Mouse (Mus musculus): ENCODE results near the gene Adamtsl3. TPM values are rescaled to one million over a fixed set of nuclear protein-coding genes. Genes with fewer than 3 reads are reported as not detected.

Gene Adamtsl3
- total RNA-seq, 2 experiments from 2014 or later, result 2.0 to 2.9 TPM

DNA sequence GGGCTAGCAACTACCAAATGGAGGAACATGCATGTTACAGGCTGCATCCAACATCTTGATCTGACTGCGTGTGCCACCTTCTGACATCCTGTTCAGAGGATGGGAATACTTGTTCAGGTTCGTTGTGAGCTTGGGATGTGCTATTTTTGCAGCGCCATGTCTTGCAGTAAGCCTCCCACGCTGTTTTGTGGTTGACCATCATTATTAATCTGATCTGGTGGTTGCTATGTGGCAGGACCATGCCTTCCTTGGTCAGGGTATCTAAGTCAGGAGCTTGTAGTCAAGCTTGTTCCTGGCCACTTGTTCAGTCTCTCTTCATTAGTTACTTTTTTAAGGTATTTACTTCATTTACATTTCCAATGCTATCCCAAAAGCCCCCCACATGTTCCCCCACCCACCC, 24.7 kb downstream of the Adamtsl3 start:
- no peak for DNase-seq (ENCODE audit: low spot score in 2 of 2)

DNA sequence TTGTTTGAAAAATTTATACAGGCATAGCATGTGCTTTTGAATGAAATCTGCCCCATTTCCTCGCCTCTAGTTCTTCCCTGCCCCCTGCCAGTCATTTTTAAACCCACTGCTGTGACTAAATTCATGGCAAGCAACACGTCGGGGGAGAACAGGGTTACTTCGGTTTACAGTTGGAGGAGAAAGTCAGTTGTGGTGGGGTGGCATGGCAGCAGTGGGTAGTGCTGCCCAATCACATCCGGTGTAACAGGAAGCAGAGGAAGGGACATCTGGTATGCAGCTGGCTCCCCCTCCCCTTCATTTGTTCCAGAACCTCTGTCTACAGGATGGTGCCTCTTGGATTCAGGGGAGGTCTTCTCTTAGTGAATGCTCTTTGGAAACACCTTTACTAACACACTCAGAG, 25.6 kb downstream of the Adamtsl3 start:
- DNase-seq (ENCODE audit: low spot score in 2 of 2), result no peak

DNA sequence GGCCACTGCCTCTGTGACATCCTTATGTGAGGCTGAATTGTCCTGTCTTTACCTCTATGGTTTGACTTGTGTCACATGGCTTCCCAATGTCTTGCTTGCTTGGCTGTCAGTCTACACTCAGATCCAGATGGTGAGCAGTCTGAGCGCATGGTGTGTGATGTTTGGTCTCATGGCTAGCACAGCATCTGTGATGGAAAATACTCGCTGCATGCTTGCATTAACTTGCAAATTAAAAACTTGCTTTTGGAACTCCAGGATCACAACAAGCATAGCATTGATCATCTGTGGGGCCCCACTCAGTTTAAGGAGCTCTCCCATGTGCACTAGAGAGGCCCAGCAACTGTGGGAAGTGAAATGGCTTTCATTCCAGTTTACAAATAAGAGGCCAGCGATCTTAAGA, 29.1 kb downstream of the Adamtsl3 start:
- DNase-seq (ENCODE audit: low spot score in 2 of 2), result no peak

DNA sequence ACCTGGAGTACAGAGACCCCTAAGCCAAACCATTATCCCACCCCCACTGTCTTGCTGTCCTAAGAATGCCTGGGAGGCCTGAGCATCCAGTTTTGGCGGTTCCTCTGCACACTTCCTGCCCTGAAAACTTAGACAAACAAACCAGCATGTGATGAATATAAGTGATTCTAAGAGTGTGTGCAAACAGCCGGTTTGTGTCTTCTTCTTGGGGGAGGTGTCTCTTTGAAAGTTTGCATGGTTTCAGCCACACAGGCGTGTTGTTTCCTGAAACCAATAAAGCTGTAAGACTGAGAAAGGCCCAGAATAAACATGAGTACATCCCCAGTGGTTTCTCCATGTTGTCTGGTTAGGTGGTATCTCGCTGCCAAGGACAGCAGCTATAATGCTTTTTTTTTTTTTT, 30.6 kb downstream of the Adamtsl3 start:
- DNase-seq (ENCODE audit: low spot score in 2 of 2), result no peak

DNA sequence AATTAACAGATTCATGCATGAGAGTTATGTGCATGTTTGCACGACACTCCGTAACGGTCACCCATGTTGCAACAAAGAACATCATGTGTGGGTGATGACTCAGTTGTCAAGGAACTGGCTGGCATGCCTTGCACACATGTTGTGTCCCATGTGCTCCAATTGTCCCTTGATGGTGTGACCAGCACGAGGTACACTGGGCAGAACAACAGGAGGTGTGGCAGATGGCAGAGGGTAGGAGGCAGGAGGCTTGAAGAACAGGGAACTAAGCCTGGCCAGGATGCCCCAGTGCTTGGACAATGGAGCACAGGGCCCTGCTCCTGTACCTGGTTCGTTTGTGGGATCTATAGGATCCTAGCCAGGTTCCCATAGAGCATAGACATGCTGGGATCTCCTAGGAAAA, 31.0 kb downstream of the Adamtsl3 start:
- DNase-seq (ENCODE audit: low spot score in 2 of 2), result no peak

DNA sequence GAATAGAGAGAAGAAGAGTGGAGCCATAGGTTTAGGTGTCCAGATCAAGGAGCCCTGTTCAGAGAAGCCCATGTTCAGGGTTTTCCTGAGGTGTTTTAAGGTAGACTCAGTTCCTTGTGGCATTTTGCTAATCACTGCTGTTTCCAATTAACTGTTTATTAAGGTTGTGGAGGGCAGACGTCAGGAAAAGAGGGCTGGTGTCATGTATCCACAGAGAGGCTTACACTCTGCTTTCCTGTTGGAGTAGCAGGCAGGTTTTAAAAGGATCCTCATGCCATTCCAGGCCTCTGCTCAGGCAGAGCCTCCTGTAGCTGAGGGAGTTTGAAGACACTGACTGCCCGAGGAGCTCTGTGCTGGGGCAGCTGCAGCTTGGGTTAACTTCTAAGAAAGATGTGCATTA, 32.6 kb downstream of the Adamtsl3 start:
- DNase-seq (ENCODE audit: low spot score in 2 of 2), result no peak

DNA sequence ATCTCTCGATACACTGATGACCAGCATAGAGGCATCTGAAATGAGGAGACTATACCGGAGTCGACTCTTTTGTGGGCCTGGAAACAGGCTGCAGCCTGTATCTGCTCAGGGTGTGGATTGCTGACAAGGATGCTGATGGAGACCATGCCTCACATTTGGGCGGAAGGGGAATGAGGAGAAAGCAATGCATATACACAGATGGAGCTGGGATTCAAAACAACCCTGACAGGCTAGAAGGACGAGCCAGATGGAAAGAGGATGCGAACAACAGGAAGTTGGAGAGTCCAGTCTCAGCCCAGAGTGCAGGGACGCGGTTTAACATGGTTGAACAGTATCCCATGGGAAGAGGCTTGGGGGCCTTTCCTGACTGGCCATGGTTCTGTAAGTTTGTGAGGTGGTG, 34.6 kb downstream of the Adamtsl3 start:
- DNase-seq (ENCODE audit: low spot score in 2 of 2), result no peak

DNA sequence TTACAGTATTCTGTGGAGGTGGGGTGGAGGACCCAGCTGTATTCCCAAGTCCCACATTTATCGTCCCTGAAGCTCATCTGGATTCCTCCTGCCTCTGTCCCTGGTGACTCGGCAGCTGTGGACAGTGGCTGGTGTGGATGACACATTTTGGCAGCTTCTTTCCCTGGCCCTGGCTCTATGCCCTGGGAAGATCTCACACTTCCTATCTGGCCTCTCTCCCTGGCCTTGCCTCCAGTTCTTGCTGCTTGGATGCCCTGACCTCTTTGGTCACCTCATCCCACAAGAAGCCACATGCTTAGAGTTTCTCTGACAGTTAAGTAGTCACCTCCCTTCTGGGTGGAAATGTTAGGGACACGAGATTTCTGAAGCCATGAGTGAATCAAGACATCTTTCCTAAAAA, 35.9 kb downstream of the Adamtsl3 start:
- DNase-seq (ENCODE audit: low spot score in 2 of 2), result peak in 1 of 2 experiments; percentile 5

DNA sequence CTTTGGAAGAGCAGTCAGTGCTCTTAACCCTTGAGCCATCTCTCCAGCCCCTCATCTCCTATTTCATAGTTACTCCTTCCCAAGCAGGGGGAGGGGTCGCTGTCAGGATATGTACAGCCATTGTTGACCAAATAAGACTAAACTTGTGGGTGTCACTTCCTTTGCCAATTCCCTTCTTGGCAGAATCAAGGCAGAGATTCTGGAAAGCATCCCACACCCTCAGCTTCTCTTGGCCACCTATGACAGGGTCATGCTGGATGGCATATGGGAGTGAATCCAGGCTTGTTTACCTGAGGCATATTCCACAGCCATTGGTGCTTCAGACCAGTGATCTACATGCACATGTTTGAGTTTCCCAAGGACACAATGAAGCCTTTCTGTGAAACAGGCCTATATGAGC, 42.8 kb downstream of the Adamtsl3 start:
- no peak for DNase-seq (ENCODE audit: low spot score in 2 of 2)

DNA sequence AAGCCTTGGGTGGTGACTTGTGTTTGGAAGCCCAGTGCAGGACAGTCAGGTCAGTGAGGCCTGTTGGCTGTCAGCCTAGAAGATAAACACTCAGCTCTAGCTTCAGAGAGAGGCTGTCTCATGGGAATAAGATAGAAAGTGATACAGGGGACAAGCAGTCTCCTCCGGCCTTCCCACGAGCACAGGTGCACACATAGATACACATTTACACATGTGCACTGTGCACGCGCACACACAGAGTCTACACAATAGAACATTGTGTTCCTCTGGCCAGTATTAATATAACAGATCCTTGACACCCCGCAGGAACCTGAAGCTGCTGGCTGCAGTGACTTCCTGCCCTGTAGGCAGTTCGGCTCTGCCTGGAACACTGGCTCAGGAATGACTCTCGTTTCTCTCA, 44.3 kb downstream of the Adamtsl3 start:
- no peak for DNase-seq (ENCODE audit: low spot score in 2 of 2)

DNA sequence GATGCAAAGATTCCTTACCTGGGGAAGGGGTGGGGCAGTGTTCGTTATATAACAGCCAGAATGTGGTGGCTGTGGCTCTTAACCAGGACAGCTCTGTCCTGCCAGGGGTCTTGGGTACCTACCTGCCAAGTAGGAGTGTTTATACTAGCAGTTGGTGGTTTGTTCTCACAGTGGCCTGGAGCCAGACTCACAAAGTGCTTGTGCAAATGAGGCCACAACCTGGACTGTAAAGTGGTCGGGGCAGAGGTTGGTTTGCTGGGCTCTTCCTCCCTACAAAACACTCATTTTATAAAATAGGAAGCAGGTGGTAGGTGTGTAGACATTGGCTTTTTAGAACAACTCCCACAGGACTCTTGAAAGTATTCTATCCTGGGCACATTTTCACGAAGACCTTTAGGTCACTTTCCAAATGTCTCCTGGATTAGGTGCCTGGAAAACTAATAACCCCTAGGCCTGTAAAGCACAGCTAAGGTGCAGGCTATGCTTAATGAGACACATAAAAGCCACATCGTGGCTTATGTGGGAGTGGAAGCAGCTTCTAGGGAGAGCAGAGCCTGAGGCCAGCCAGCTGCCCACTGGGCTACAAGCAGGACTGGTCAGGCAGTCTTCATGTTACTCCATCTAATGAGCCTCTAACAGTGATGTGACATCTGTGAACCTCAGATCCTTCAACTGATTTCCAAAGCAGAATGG, 47.5 kb downstream of the Adamtsl3 start:
- no peak for DNase-seq (ENCODE audit: low spot score in 2 of 2)

DNA sequence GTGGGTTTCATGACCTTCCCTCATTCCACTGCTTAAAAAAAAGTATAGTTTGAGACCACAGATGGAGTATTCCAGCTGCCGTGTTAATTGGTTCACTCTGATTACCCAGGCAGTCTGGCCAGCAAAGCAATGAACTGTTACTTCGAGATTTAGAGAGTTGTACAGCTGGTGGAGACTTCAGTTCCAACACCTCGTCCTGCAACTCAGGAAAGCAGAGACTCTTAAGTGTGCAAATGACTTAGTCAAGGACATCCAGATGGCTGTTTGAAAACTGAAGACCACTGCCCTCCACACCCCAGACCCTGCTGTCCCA, 48.0 kb downstream of the Adamtsl3 start:
- DNase-seq (ENCODE audit: low spot score in 2 of 2), result no peak

DNA sequence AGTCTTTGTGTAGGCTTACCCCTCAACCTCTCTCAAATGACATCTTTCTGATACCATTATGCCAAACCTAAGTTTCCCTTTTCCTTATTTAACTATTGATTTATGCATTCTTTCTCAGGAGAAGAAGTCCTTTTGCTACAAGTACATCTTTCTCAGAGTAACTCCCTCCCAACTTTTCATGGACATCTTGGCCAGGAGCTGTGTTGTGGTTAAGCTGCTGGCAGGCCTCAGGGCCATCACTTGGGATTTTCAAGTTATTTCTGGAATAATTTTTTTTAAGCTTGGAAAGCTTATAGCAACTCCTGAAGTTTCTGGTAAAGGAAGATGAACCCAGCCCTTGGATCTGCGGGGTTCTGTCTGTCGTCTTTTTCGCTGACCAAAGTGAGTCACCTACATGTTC, 51.6 kb downstream of the Adamtsl3 start:
- no peak for DNase-seq (ENCODE audit: low spot score in 2 of 2)

DNA sequence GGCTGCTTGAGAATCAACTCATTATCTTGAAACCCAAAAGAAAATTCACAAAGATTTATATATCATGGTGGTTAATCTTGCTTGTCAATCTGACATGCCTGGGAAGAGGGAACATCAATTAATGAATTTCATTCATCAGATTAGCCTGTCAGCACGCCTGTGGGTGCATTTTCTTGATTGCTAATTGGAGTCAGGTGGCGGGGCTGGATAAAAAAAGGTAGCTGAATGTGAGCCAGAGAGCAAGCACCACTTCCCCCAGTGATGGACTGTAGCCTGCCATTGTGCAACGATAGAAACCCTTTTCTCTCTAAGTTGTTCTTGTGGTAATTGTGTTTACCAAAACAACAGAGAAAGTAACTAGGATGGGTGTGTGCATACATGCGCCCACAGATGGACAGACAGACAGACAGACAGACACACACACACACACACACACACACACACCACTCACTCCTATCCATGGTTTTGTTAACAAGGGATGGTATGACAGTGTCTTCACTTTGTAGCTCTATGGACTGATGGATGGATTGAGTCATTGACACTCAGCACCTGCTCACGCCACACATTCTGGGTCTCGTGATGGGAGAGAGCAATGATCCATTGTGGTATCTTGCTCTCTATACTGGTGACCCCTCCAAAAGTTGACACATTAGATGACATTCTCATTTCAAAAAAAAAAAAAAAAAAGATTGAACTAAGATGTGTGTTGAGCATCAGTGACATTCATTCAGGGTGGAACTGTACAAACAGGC, 59.1 kb downstream of the Adamtsl3 start:
- no peak for DNase-seq (ENCODE audit: low spot score in 2 of 2)

DNA sequence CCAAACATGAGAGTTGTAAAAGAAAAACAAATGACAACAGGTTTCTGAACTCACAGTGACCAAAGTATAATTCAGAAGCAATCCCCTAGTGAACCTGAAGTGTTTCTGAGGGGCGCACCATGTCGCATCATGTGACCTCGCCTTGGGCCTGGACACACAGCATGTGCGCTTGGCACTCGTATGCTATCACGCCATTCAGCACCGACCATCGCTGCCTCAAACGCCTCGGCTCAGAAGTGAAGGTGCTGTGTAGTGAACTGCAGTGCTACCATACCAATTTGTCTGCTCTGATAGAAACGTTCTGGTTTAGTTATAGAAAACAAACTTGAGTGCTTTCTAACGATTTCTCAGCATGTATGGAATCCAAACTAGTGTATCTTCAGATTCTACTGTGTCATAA, 59.7 kb downstream of the Adamtsl3 start:
- DNase-seq (ENCODE audit: low spot score in 2 of 2), result no peak

DNA sequence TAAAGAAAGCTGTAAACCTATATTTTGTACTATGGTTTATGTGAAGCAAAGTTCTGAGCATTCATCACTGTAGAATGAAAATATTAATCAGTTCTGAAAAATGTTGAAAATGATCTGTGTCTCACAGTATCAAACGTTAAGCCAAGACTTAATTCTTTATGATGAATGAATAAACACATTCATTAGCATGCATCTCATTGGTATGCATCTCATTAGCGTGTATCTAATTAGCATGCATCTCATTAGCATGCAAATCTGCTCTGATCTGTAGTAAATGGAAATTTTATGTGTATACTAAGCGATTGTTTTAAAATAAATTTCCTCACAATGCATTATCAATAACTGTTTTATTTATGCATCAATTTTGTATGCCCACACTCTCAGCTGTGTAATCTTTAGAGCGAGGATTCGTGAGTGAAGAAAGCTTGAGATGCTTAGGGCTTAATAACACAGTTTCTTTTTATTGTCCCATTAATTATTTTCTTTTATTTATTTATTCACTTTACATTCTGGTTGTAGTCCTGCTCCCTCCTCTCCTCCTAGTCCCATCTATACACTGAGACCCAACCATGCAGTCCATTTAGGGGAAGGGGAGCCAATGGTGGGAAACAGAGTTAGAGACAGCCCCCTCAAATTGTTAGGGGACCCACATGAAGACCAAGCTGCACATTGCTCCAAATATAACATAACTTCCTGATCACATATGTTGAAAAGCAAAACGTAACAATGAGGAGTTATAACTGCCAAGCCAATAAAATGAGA, 60.4 kb downstream of the Adamtsl3 start:
- DNase-seq (ENCODE audit: low spot score in 2 of 2), result no peak

DNA sequence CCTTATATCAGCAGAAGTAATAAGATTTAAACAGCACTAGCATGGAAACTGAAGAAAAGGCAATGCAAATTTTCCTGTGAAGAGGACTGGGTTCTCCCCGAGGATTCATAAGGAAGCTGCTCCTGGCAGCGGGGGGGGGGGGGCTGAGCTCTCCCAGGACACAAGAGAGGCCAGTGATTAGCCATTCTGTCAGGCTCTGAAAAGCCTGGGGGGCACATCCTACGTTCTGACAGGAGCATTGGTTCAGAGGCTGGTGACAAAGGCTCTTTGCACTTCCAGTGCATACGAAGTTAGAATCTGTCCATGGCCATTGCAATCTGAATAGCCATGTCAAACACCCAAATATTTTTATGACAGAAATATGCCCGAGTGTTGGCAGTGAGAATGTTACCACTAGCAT, 61.4 kb downstream of the Adamtsl3 start:
- DNase-seq (ENCODE audit: low spot score in 2 of 2), result no peak

DNA sequence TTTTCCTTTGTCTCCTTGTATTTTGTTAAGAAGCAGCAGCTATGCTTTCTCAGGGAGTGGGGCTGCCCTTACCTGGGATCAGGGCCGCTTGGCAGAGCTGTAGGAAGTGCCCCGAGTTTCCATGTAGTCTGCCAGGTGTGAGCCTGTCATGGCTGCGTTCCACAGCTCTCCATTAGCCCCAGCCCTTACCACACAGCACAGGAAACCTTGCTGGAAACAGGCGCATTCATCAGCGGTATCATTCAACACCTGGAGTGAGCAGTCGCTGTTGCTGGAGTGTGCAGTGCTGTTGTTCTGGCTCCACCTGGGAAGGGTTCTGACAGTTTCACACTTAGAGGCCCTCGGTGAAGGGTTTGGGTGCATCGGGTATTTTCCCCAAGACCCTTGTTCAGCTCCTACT, 62.1 kb downstream of the Adamtsl3 start:
- no peak for DNase-seq (ENCODE audit: low spot score in 2 of 2)

DNA sequence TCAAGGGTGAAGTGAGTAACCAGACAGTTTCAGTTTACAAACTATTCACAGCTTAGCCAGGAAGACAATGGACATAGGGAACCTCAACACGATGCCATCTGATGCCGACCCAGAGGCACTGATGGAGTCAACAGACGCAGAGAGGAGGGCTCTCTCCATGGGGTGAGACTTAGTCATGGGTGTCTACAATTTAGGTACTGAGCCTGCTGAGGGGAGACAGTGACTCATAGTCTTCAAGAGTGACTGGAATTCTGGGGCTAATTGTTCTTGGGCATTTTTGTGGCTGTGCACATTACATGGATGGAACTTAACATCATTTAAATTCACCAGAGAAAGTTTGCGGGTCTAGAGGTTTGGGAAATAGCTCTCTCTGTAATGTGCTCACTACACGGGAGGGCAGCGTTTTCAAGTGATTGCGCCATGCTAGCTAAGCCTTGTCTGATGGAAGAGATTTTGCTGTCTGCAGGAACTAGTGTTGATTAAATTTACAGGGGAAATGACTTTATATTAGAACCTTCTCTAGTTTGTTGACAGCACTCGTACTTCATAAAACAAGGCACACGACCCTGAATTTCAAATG, 70.1 kb downstream of the Adamtsl3 start:
- DNase-seq (ENCODE audit: low spot score in 2 of 2), result no peak

DNA sequence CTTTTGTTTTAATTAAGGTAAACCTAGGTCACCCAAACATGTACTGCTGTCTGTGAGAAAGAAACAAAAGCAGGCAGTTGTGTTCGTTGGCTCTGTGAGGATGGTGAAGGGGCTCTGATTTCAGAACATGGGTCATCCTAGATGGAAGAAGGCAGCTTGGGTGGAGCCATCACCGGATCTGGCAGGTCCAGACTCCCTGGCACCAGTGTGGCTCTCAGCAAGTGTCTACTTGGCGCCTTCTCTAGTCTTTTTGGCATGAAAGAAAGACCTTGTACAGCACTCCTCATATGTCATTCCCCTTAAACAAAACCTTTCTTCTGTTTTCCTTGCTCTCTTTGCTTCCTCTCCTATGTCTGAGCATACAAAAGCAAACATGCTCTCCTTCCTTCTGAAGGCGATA, 75.5 kb downstream of the Adamtsl3 start:
- DNase-seq (ENCODE audit: low spot score in 2 of 2), result no peak

DNA sequence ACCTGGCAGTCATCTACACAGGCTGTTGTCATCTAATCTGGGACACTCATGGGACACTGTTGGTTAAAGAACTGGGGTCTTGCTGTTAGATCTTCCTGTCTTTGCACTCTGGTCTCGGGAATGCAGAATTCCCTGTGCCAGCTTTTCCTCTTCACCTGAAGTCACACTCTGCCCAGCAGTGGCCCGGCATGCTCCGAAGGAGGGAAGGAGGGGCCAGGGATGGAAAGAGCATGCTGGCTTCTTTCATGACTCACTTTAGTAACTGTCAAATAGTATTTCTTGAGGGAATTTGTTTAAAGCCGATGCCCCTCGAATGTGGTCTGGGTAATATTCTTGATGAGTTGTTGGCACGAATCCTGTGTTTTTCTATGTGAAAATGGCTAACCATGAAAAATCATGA, 81.2 kb downstream of the Adamtsl3 start:
- DNase-seq (ENCODE audit: low spot score in 2 of 2), result no peak

DNA sequence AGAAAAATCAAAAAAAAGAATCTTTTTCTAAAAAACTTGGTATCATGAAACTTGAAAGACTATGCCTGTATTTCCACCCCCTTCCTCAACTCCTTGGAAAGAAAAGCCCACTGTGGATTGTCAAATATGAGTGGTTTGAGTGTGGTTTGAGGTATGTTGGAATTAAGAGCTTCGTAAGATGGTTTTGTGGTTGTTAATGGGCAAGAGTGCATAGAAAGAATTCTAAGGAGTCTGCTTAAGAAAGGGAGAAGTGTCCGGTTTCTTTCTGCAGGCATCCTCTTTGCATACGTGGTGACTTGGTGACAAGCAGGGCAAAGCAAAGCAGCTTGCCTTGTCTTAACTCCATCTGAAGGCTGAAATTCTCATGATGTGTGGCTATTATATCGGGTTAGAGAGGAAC, 81.6 kb downstream of the Adamtsl3 start:
- DNase-seq (ENCODE audit: low spot score in 2 of 2), result no peak
